Mouse (Mus musculus): ENCODE data around the gene 6030445D17Rik. TPM values are rescaled to one million over a fixed set of nuclear protein-coding genes. Genes with fewer than 3 reads are reported as not detected.

The 6030445D17Rik gene
- not detected for total RNA-seq (2023)

DNA sequence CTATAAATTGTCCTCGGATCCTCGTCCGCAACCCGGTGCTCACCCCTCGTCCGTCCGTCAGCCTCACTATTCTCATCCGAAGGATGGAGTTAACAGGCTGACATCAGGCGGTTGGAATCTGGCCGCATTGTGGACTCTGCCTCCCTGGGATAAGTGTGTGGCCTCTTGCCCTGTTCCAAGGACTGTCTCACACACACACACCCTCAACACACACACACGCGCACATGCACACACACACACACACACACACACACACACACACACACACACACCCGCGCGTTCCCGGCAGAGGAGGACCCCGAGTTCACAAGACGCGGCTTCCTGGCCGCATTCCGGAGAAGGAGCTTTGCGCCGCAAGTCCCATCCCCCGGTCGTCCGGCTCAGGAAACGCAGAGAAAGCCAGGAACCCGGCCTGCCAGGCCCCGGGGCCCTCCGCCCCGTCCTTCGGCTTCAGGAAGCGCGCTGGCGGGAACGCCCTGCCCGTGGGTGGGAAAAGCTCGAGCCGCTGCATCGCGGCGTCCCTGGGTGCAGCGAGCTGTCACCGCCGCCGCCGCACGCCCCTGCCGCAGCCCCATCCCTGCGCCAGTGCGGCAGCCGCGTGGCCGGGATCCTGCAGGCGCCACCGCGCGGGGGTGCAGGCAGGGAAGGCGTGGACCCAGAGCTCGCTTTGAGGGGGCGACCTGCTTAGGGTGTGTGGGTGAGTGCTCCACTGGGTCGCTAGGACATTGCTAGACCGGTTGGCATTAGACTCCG lies at the start of gene 6030445D17Rik:
Gene 6030445D17Rik, plus strand, starts transcription at position 165 of the 753 bp plus-strand sequence.

DNA sequence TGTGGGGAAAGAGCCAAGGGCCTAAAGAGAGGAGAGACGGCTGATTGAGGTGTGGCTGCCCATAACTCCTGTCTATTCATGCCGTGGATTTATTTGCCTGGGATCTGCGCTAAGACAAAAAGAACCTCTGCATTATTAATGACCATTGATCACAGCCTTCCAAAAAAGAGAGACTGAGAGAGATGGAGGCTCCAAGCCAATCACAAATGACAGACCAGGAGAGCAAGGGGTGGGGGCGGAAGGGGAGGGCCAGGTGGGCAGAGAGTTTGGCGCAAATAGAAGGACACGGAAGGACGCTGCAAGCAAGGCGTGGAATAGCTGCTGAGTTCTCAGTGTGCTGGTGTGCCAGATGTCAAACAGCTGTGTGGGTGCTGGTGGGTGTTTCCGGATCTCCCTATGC lies 38.8 kb upstream of the 6030445D17Rik start, which contains the start of gene Htr1d:
Gene Htr1d, plus strand, starts transcription at position 301 of the 400 bp plus-strand sequence.

DNA sequence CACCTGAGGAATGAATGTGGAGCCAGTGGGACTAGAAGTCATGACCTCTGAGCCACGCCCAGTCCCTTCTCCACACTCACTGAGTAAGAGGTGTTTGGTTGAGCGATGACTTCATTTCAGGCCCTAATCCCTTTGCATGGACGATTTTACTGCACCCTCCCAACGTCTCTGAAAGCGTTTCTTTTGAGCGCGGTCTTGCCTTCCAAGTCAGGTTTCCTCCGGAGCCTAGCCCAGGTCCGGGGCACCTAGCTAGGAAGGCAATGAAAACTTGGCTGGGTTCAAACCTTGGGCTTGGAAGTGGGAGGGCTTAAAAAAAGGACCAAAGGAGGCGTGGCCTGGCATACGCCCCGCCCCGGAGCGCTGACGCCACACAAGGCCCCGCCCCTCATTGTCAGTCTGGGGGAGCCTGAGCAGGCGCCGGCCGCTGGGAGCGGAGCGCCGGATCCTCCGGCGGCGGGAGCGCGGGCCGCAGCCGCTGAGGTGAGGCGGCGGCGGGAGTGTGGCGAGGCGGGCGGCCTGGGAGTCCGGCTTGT lies 7.4 kb downstream of the 6030445D17Rik start, which contains the start of gene Luzp1:
Gene Luzp1, plus strand, starts transcription at position 391 of the 533 bp plus-strand sequence.

Other genes starting within 250 kb of the 6030445D17Rik start
- gene Tcea3, start 214.5 kb upstream of the 6030445D17Rik start, total RNA-seq (2023): 1 to 10 TPM; 4.7 to 7.7 TPM
- 10 to 100 TPM in 1 of 2 experiments, 1 to 10 TPM in 1; 9.4 to 11.3 TPM for gene Zfp46, start 177.6 kb upstream of the 6030445D17Rik start, total RNA-seq (2023)
- gene Hnrnpr, start 151.3 kb upstream of the 6030445D17Rik start, total RNA-seq (2023): 100 to 1,000 TPM; 127 to 141 TPM
- gene Htr1d, start 38.7 kb upstream of the 6030445D17Rik start, total RNA-seq (2023): not detected
- gene Luzp1, start 7.5 kb downstream of the 6030445D17Rik start, total RNA-seq (2023): 1 to 10 TPM in 1 of 2 experiments, under 1 TPM in 1; 0.64 to 1.8 TPM
- 10 to 100 TPM; 66.8 to 72.6 TPM for gene Kdm1a, start 140.5 kb downstream of the 6030445D17Rik start, total RNA-seq (2023)
- not detected for gene Tex46, start 148.2 kb downstream of the 6030445D17Rik start, total RNA-seq (2023)
- not detected for gene Lactbl1, start 160.4 kb downstream of the 6030445D17Rik start, total RNA-seq (2023)

All from B cell, adult 67 days (primary cell).